Mouse (Mus musculus) neural tube, embryonic 12.5 days (tissue): Measurements from ENCODE around the gene Trio. TPM values are rescaled to one million over a fixed set of nuclear protein-coding genes. Genes with fewer than 3 reads are reported as not detected.
A peak's percentile ranks its signal among the peaks of the same experiment; 100 is the strongest.

Experiments
- ATAC-seq: fragments of 200-750 bp; cut with Nextera tagmentation; 2 replicates; pipeline ENCODE4 v1.8.0; 2017; ENCODE audit warnings: low read depth, mild to moderate bottlenecking, moderate TSS enrichment, moderate library complexity; ENCODE audit not compliant: low FRiP score
- H3K27ac ChIP-seq: fragments of 300-500 bp; sonication (generic); 2 replicates; pipeline ENCODE4 v1.5.1; 2016
- H3K27me3 ChIP-seq: fragments of 300-500 bp; sonication (generic); replicated peaks from 2 replicates; pipeline ENCODE4 v1.6.1; 2016; ENCODE audit warnings: mild to moderate bottlenecking
- H3K36me3 ChIP-seq: fragments of 300-500 bp; sonication (generic); 2 replicates; pipeline ENCODE4 v1.6.1; 2016; ENCODE audit warnings: mild to moderate bottlenecking
- H3K4me1 ChIP-seq: fragments of 300-500 bp; sonication (generic); 2 replicates; pipeline ENCODE4 v1.6.1; 2016
- H3K4me2 ChIP-seq: fragments of 300-500 bp; sonication (generic); replicated peaks from 2 replicates; pipeline ENCODE4 v1.6.1; 2016; ENCODE audit warnings: mild to moderate bottlenecking
- H3K4me3 ChIP-seq: fragments of 300-500 bp; sonication (generic); 2 replicates; pipeline ENCODE4 v1.5.1; 2016
- H3K9ac ChIP-seq: fragments of 300-500 bp; sonication (generic); 2 replicates; pipeline ENCODE4 v1.6.1; 2016; ENCODE audit warnings: mild to moderate bottlenecking
- H3K9me3 ChIP-seq: fragments of 300-500 bp; sonication (generic); 2 replicates; pipeline ENCODE4 v1.6.1; 2016; ENCODE audit warnings: mild to moderate bottlenecking
- WGBS: fragments of 180-500 bp; shearing (Covaris S2); methylation state at CpG from one replicate; pipeline ENCODE4 v1.1.7; 2016; 5-methylcytosine and 5-hydroxymethylcytosine counted together
- polyA plus RNA-seq: library from polyadenylated mRNA; unstranded; fragments of >200 nt; fragmentation: Nextera tagmentation; extraction: Ambion mirVana; gene quantifications from 2 replicates; pipeline ENCODE4 v1.2.1, GENCODE M21; 2016

The Trio gene
- polyA plus RNA-seq, 1 experiment from 2014 or later, result 38.1 TPM

DNA sequence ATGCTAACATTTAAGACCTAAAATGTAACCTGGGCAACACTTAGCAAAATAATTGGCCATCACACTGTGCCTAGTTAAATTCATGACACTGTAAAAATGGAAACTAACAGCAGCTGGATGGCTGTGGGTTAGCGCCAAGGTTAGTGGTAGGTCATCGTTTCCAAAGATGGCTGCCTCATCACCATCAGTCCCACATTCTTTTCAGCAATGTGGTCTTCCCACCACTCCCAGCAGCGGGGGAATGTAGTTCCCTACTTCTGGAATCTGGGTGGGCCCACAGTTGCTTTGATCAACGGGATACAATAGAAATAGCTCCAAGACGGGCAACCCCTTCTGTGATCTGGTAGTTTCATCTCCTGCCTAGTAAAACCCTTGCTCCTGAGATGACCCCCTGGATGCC lies 35.3 kb upstream of the Trio start:
- WGBS, result 76% methylated on average over 5 of the region's 5 CpGs
- Histone ChIP-seq H3K4me1 (peaks cover 5% of the 10 kb centered on the region; the same call in 1 of the 2 replicates), H3K4me3 (no peak overlapping the region), H3K27ac (no peak overlapping the region), H3K36me3 (no peaks in the 10 kb centered on the region), H3K9me3 (no peaks in the 10 kb centered on the region), H3K9ac (no peak overlapping the region), H3K27me3 (0 out of 2 replicates have a peak, but pooled peaks cover 2% of the 10 kb centered on the region), H3K4me2 (no peak overlapping the region)
- ATAC-seq, result no peak

DNA sequence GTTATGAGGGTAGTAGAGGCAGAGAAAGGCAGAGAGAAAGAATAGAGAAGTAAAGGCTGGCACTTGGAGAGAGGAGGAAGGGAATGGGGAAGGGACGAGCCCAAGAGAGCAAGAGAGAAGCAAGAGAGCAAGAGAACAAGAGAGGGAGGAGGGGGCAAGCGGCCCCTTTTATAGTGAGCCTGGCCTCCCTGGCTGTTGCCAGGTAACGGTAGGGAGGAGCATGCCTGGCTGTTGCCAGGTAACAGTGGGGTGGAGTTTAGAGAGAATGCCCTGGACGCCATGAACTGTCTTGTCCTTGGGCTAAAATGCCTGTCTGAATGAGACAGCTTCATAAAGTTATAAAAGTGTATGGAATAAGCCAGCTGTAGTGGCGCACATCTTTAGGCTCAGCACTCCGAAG lies 34.8 kb upstream of the Trio start:
- Histone ChIP-seq H3K4me2 (no peak overlapping the region), H3K9ac (no peak overlapping the region), H3K27me3 (0 out of 2 replicates have a peak, but pooled peaks cover 2% of the 10 kb centered on the region), H3K4me1 (peaks cover 5% of the 10 kb centered on the region; the same call in 1 of the 2 replicates), H3K9me3 (no peaks in the 10 kb centered on the region), H3K27ac (no peak overlapping the region), H3K4me3 (no peak overlapping the region), H3K36me3 (no peaks in the 10 kb centered on the region)
- 36% methylated on average over 6 of the region's 6 CpGs for WGBS
- ATAC-seq, result peak; percentile 78

DNA sequence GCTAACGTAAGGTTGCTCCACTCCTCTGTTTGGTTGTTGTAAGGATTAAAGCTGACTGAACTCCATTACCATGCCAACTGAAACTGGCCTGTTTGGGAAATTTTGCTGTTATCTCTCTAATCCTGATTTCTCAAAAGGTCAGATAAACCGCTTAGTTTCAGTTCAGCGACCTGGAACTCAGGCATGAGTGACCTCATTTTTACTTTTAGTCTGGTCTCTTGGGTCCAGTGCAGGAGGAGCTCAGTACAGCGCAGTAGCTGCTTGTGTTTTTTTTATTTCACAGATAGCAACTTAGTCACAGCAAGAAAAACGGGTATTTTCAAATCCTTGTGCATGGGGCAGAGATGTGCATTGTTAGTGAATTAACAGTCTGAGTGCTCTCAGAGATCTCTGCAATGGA lies 31.9 kb upstream of the Trio start:
- H3K9me3 ChIP-seq, result no peaks in the 10 kb centered on the region
- WGBS, result 77% methylated on average over 5 of the region's 5 CpGs
- H3K27me3 ChIP-seq, result no peaks in the 10 kb centered on the region
- H3K36me3 ChIP-seq, result no peaks in the 10 kb centered on the region
- no peak overlapping the region for H3K4me3 ChIP-seq
- H3K4me2 ChIP-seq, result no peak overlapping the region
- H3K9ac ChIP-seq, result no peak overlapping the region
- no peak for ATAC-seq
- peaks cover 5% of the 10 kb centered on the region; the same call in 1 of the 2 replicates for H3K4me1 ChIP-seq
- no peak overlapping the region for H3K27ac ChIP-seq

DNA sequence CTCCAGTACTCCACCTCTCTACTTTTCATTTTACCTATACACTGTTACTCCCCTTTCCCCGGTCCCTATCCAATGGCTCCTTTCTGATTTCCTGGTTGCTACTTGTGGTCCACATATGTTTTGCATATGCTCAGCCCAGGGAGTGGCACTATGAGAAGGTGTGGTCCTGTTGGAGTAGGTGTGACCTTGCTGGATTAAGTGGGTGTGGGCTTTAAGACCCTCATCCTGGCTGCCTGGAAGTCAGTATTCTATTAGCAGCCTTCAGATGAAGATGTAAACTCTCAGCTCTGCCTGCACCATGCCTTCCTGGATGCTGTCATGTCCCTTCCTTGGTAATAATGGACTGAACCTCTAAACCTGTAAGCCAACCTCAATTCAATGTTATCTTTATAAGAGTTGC lies 29.1 kb upstream of the Trio start:
- Histone ChIP-seq H3K36me3 (no peaks in the 10 kb centered on the region), H3K4me1 (peaks cover 8% of the 10 kb centered on the region), H3K9ac (no peak overlapping the region), H3K9me3 (no peaks in the 10 kb centered on the region), H3K27me3 (no peaks in the 10 kb centered on the region), H3K4me2 (no peak overlapping the region), H3K4me3 (no peak overlapping the region), H3K27ac (no peak overlapping the region)
- no peak for ATAC-seq
- 93% methylated on average over 1 of the region's 1 CpGs for WGBS

DNA sequence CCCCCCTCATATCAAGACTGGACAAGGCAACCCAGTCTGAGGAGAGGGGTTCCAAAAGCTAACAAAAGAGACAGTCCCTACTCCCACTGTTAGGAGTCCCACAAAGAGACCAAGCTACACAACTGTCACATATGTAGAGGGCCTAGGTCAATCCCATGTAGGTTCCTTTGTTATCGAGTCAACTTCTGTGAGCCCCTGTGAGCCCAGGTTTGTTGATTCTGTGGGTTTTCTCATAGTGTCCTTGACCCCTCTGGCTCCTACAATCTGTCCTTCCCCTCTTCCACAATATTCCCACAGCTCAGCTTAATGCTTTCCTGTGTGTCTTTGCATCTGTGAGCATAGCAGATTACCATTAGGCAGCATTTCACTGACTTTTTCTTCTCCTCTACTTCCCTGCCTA lies 28.5 kb upstream of the Trio start:
- H3K4me3 ChIP-seq, result no peak overlapping the region
- H3K36me3 ChIP-seq, result no peaks in the 10 kb centered on the region
- no peak overlapping the region for H3K27ac ChIP-seq
- peaks cover 8% of the 10 kb centered on the region for H3K4me1 ChIP-seq
- H3K9ac ChIP-seq, result no peak overlapping the region
- H3K4me2 ChIP-seq, result no peak overlapping the region
- ATAC-seq, result no peak
- 64% methylated on average over 1 of the region's 1 CpGs for WGBS
- H3K9me3 ChIP-seq, result no peaks in the 10 kb centered on the region
- no peaks in the 10 kb centered on the region for H3K27me3 ChIP-seq

DNA sequence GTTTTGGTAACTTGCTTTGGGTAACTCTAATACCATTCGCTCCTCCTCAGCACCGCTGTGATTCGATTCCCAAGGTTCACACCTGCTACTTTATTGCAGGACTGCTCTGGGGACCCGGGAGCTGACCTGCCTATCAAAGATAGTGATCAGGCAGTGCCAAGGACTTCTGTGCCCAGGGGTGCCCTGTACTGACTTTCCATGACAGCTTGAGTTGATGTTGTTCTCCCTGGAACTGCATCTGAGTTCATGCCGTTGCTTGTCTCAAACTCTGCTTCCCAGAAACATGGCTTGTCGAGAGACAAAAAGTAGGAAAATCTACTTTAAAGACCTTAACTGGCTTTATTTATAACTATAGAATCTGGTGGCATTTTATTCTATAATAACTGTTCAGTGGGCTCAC lies 27.6 kb upstream of the Trio start:
- H3K4me1 ChIP-seq, result peaks cover 8% of the 10 kb centered on the region
- 46% methylated on average over 6 of the region's 6 CpGs for WGBS
- no peaks in the 10 kb centered on the region for H3K36me3 ChIP-seq
- ATAC-seq, result no peak
- H3K9ac ChIP-seq, result no peak overlapping the region
- no peak overlapping the region for H3K4me2 ChIP-seq
- no peak overlapping the region for H3K27ac ChIP-seq
- H3K9me3 ChIP-seq, result no peaks in the 10 kb centered on the region
- no peaks in the 10 kb centered on the region for H3K27me3 ChIP-seq
- H3K4me3 ChIP-seq, result no peak overlapping the region

DNA sequence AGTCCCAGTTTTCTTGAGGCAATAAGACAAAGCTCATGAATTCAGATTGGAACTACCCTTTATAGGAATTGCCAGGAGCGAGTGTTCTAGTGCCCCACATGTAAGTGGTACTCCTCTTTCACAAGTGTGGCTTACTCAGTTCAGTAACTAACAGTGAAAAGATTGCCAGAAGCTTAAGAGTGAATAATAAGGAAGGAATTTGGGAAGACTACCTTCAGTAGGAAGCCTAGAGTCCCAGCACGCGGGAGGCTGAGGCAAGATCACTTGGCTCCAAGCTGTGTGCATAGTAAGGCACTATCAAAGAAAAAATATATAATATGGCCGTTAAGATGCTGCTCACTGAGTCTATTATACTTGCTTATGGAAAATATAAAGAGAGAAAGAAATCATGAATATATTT lies 26.2 kb upstream of the Trio start:
- H3K36me3 ChIP-seq, result no peaks in the 10 kb centered on the region
- no peak overlapping the region for H3K4me2 ChIP-seq
- WGBS, result 64% methylated on average over 4 of the region's 4 CpGs
- peaks cover 8% of the 10 kb centered on the region for H3K4me1 ChIP-seq
- H3K27ac ChIP-seq, result no peak overlapping the region
- 0 out of 2 replicates have a peak, but pooled peaks have one; percentile 22 for ATAC-seq
- H3K9ac ChIP-seq, result no peak overlapping the region
- no peak overlapping the region for H3K4me3 ChIP-seq
- H3K27me3 ChIP-seq, result no peaks in the 10 kb centered on the region
- H3K9me3 ChIP-seq, result no peaks in the 10 kb centered on the region

GRCm38 (mm10) chr15:28051104-28051625 lies 25.5 kb upstream of the Trio start:
- H3K9ac ChIP-seq, result peak overlapping the region; percentile 30; the same call in 1 of the 2 replicates
- peak; percentile 62 for ATAC-seq
- peak overlapping the region; percentile 7; the same call in 1 of the 2 replicates for H3K4me3 ChIP-seq
- no peaks in the 10 kb centered on the region for H3K27me3 ChIP-seq
- H3K9me3 ChIP-seq, result no peaks in the 10 kb centered on the region
- 11% methylated on average over 18 of the region's 18 CpGs for WGBS
- H3K27ac ChIP-seq, result no peak overlapping the region
- H3K4me2 ChIP-seq, result peak overlapping the region; percentile 49
- H3K4me1 ChIP-seq, result peaks cover 8% of the 10 kb centered on the region
- no peaks in the 10 kb centered on the region for H3K36me3 ChIP-seq

DNA sequence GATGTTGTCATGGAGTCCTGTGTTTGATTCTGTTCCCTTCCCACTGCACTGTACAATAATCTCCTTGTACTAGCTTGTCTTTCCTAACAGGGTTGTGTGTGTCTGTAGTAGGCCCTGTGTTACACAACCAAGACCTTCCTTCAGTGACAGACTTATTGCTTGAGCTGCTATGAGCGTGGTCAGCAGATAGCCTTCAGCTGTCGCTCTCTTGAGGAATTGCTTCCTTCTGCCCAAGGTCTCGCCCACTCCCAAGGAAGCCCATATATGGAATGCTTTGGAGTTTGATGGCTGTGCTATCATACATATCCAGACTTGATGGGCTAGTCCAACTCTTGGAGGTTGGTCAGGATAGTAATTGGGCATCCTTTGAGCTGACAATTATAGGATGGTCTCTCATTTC lies 22.1 kb upstream of the Trio start:
- Histone ChIP-seq H3K27ac (no peak overlapping the region), H3K36me3 (no peaks in the 10 kb centered on the region), H3K9me3 (no peaks in the 10 kb centered on the region), H3K9ac (no peak overlapping the region), H3K4me3 (no peak overlapping the region), H3K4me1 (peaks cover 8% of the 10 kb centered on the region), H3K27me3 (no peaks in the 10 kb centered on the region), H3K4me2 (no peak overlapping the region)
- no peak for ATAC-seq
- WGBS, result 85% methylated on average over 3 of the region's 3 CpGs

DNA sequence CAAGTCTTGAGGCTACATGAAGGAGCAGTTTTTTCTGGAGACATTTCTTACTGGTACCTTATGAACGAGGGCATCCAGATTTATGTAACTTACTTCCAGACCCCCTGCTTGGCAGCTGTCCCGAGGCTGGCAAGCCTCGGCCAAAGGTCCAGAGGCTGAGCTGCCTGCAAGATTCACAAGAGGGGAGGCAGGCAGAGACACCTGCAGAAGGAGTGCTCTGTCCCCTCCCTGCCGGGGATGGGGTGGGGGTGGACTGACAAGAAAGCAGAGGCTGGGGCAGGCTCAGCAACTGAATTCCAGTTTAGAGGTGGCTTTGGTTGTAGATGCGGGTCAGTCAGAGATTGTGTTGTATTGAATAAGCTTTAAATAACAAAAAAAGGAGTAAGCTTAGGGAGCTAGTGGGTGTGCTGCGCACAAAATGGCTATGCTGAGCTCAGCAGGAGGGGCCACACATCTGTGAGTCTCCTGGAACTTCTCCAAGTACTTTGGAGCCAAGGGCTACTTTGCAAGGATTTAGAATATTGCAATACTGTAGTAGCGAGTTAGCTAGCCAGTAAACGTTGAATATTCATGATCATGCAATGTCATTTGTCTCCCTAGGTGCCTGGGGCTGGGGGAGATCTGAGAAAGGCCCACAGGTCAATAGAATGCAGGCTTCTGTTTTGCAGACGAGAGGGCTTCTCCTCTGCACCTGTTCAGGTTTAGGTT lies 15.7 kb upstream of the Trio start:
- no peak for ATAC-seq
- no peaks in the 10 kb centered on the region for H3K36me3 ChIP-seq
- no peak overlapping the region for H3K4me3 ChIP-seq
- no peak overlapping the region for H3K4me2 ChIP-seq
- 19% methylated on average over 9 of the region's 9 CpGs for WGBS
- H3K9me3 ChIP-seq, result no peaks in the 10 kb centered on the region
- no peak overlapping the region for H3K9ac ChIP-seq
- no peaks in the 10 kb centered on the region for H3K27me3 ChIP-seq
- no peak overlapping the region for H3K27ac ChIP-seq
- peaks cover 11% of the 10 kb centered on the region for H3K4me1 ChIP-seq

- no peaks in the 10 kb centered on the region for H3K9me3 ChIP-seq
- H3K4me1 ChIP-seq, result peaks cover 11% of the 10 kb centered on the region
- no peak overlapping the region for H3K4me2 ChIP-seq
- no peak overlapping the region for H3K27ac ChIP-seq
- no peak overlapping the region for H3K4me3 ChIP-seq
- H3K36me3 ChIP-seq, result no peaks in the 10 kb centered on the region
- no peaks in the 10 kb centered on the region for H3K27me3 ChIP-seq
- 92% methylated on average over 6 of the region's 6 CpGs for WGBS
- no peak overlapping the region for H3K9ac ChIP-seq
- no peak for ATAC-seq
These were observed 12.0 kb upstream of the Trio start for GRCm38 (mm10) chr15:28037651-28038050.

- Histone ChIP-seq H3K9ac (no peak overlapping the region), H3K4me3 (no peak overlapping the region)
- WGBS, result 85% methylated on average over 10 of the region's 10 CpGs
These were observed 10.0 kb upstream of the Trio start for GRCm38 (mm10) chr15:28035601-28036000.

GRCm38 (mm10) chr15:28034636-28035035 lies 9.0 kb upstream of the Trio start:
- 79% methylated on average over 10 of the region's 10 CpGs for WGBS

More at GRCm38 (mm10) chr15:28035601-28036000, 10.0 kb upstream of the Trio start:
- no peak for ATAC-seq
- H3K9me3 ChIP-seq, result no peaks in the 10 kb centered on the region
- H3K27me3 ChIP-seq, result no peaks in the 10 kb centered on the region
- no peaks in the 10 kb centered on the region for H3K4me1 ChIP-seq
- no peak overlapping the region for H3K27ac ChIP-seq
- no peaks in the 10 kb centered on the region for H3K36me3 ChIP-seq
- H3K4me2 ChIP-seq, result no peak overlapping the region

More at GRCm38 (mm10) chr15:28034636-28035035, 9.0 kb upstream of the Trio start:
- H3K27ac ChIP-seq, result no peak overlapping the region
- ATAC-seq, result no peak
- H3K36me3 ChIP-seq, result no peaks in the 10 kb centered on the region
- H3K4me2 ChIP-seq, result no peak overlapping the region
- no peak overlapping the region for H3K9ac ChIP-seq
- H3K27me3 ChIP-seq, result no peaks in the 10 kb centered on the region
- no peaks in the 10 kb centered on the region for H3K4me1 ChIP-seq
- no peaks in the 10 kb centered on the region for H3K9me3 ChIP-seq
- no peak overlapping the region for H3K4me3 ChIP-seq
